Mouse (Mus musculus): Measurements from ENCODE around the gene Gm3336. TPM values are rescaled to one million over a fixed set of nuclear protein-coding genes. Genes with fewer than 3 reads are reported as not detected.

Gene Gm3336
- not detected for total RNA-seq (2021)
- long read RNA-seq, experiment 1 = 0 reads
- long read RNA-seq, experiment 2 = 0 reads

DNA sequence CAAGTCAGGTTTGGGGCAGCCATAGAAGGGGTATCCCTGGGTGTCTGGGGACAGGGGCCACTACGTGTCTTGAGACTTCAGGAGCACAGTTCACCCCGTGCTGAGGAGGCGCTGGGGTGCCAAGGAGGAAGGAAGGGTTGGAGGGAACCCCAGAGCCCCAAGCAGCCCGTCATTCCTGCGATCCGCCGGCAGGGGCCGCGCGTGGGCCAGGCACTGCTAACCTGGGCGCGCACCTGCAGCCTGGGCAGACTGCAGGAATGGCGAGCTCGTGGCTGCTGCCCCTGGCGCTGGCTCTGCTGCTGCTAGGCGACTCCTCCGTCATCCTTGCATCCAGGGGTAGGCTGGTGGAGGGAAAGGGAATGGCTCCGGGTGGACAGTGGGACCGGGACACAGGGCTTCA, at the start of gene Gm3336:
Gene Gm3336, plus strand, starts transcription at position 247 of the 400 bp plus-strand sequence.
- DNase-seq = peak; percentile 71 to 74
- intact Hi-C loops (cut with DNase I) = no loop called here

DNA sequence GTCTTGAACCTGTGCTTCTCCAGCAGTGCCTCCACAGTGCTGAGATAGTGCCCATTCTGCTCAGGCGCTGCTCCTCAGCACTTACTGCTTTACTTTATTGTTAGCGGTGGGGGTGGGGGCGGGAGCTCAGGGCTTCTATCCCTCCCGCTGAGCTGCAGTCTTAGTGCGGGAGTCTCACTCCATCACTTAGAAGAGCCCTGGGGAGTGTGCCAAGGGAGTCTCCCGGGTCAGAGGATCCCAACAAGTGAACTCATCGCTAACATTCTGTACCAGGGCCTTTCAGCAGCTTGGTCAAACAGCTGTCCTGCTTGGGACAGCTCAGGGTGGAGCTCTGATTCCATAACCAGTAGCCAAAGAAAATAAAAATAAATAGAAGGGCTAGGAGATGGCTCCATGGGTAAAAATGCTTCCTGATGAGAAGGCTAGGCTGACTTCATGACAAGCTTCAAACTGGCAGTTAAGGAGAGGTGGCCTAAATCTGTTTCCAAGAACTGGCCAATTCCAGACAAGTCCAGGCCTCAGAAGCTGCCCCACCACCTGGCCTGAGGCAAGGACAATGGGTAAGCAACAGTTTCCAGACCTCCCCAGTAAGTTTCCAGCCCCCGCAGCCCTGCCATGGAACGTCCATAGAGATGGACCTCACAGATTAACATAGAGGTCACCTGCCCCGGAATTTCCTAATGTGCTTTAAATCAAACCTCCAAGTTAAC, 46.6 kb upstream of the Gm3336 start:
- intact Hi-C loops (cut with DNase I) = loop anchor here (1.0 kb wide), 1 partner anchor 29 kb away; no protein-coding TSS in a partner anchor
- DNase-seq = peak; percentile 65 to 66

GRCm38 (mm10) chr8:70672325-70673078, 45.8 kb upstream of the Gm3336 start:
- DNase-seq = no peak
- intact Hi-C loops (cut with DNase I) = loop anchor here (1.0 kb wide), 1 partner anchor 28 kb away; no protein-coding TSS in a partner anchor

DNA sequence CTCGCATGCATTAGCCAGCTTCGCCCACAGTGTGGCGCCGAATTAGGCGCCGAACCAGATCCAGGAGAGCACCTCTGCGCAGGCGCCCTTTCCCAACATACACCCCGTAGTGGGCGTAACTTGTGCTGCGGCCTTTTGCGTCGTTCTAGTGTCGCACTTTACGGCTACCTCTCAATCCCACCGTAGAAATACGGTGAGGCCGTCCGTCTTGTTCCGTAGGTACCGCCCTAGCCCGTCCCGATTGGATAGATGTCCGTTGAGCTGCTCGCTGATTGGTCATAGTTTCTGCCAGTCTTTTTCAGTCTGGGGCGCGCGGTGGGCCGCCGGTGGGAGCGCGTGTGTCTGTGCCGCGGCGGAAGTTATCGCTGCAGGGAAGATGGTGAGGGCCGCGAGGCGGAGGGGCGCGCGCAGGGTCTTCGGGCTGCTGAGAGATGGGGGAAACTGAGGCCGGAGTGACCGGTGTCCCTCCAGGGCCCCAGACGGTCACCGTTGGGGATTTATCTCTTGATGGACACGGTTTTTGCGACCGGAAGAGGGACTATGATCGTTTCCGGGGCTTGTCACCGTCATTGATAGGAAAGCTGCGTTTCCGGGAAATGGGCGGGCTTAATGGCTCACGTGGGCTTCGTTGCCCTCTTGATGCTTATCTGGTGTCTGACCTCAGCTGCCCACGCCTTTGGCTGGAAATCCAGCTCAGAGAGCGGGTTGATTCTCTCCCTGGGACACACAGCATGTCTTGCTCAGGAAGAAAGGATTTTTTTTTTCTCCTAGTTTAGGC, 45.1 kb upstream of the Gm3336 start, which contains the start of gene Lsm4:
Gene Lsm4, plus strand, starts transcription at position 170 of the 778 bp plus-strand sequence.
- peak; percentile 96 to 98 for DNase-seq
- intact Hi-C loops (cut with DNase I) = no loop called here

GRCm38 (mm10) chr8:70674109-70674508, 44.2 kb upstream of the Gm3336 start:
- intact Hi-C loops (cut with DNase I) = loop anchor here (2.0 kb wide), 1 partner anchor 21 kb away; no protein-coding TSS in a partner anchor
- DNase-seq = no peak

DNA sequence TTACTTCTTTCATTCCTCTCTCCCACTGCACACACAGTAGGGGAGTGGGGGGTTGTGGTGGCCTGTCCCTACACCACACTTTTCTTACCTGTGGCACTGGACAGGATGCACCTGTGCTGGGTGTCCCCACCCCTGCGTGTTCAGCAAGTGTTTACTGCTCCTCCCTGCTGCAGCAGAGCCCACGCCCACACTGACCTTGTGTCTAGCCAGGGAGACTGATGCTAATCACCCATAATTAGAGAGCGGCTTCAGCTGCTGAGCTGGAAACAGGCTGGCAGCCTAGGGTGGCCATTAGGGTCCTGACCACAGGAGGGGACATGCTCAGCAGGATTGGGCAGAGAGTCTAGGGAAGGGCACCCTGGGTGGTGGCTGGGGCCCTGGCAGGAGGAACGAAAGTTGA, 43.6 kb upstream of the Gm3336 start:
- intact Hi-C loops (cut with DNase I) = loop anchor here (2.0 kb wide), 1 partner anchor 20 kb away; no protein-coding TSS in a partner anchor
- DNase-seq = no peak

- DNase-seq = no peak
- intact Hi-C loops (cut with DNase I) = loop anchor here (2.0 kb wide), 1 partner anchor 19 kb away; no protein-coding TSS in a partner anchor
Observed at GRCm38 (mm10) chr8:70675336-70675735, 43.0 kb upstream of the Gm3336 start.

- intact Hi-C loops (cut with DNase I) = no loop called here
- DNase-seq = no peak
Observed at GRCm38 (mm10) chr8:70677451-70678080, 40.8 kb upstream of the Gm3336 start.

GRCm38 (mm10) chr8:70678679-70679078, 39.7 kb upstream of the Gm3336 start:
- DNase-seq = no peak
- intact Hi-C loops (cut with DNase I) = no loop called here

DNA sequence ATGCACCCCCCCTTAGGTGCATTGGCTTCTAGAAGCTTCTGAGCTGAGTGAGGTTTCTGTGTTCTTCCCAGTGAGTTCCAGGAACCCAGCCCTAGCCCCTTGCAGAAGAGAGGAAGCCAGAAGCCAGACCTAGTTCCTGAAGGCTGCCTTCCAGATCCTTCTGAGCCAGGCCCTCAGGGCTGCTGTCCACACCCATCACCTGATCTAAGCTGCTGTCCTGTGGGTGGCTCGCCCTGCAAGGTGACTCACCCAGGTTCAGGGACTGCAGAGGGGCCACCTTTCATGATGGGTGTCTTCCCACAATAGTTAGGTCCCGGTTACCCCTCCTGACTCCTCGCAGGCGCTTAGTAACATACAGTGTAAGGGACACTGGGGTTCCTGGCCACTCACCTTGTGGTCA, 38.9 kb upstream of the Gm3336 start:
- intact Hi-C loops (cut with DNase I) = no loop called here
- no peak for DNase-seq

DNA sequence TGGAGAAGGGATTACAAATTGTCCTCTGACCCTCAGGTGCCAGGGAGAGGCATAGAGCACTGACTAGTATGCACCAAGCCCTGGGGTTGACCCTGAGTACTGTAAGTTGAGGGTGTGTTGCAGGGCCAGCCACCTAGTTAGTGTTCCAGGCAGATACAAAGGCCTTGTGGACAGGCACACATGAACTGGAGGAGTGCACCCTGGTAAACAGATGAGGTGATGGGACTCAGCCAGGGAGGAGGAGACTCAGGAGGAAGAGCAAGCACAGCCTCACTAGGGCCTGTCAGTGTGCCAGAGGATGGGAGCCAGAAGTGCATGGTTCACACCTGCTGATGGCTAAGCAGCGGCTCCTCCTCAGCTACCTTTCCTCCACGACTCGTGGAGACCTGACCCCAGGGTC, 38.3 kb upstream of the Gm3336 start:
- intact Hi-C loops (cut with DNase I) = no loop called here
- no peak for DNase-seq

DNA sequence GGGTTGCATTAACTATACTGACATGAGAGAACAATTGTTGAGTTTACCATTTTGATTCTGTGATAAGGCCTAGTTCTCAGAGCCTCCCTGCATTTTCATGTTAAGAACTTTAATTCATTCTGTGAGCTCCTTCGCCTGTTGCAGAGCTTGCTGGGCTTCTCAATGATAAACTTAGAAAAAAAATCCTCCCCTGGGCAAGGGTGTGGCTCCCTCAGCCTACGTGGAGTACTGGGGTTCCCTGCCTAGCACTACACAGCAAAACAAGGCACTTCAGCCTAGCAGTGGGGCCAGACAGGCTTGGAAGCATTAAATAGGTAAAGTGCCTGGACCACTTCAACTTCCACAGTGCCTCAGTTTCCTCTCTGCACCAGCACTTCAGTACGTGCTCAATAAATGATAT, 36.9 kb upstream of the Gm3336 start:
- no peak for DNase-seq
- intact Hi-C loops (cut with DNase I) = no loop called here

DNA sequence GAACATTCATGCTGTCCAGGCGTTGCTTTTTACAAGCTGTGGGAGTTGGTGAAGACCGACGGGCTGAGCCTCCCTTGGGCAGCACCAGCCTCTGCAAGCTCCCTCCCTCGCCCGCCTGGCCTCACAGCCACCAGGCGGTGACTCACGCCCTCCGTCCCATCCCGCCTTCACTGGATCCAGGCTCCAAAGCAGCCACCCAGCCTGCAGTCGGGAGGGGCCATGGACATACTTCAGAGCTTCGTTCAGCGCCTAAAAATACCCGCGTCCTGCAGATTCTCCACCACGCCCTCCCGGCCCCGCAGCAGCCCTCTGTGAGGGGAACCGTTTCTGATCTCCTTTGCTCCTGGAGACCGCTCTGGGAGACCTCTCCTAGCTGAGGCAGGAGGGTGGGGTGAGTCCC, 36.1 kb upstream of the Gm3336 start:
- DNase-seq = peak; percentile 81 to 86
- intact Hi-C loops (cut with DNase I) = no loop called here

DNA sequence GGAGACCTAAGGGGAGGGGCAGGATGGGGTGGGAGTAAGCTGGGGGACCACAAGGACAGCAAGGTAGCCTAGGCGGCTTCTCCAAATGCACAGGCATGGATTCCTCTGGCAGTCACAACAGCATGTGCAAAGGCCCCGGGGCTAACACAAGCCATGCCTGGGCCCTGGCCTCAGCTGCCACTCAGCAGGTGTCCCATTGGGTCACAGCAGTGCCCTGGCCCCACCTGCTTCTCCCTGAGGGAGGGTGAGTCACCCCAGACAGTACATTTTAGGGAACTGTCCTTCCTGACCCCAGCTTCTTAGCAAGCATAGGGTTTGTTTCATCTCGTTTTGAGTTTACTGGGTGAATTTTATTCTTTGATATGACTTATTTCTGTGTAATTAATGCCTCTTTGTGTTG, 35.7 kb upstream of the Gm3336 start:
- intact Hi-C loops (cut with DNase I) = no loop called here

GRCm38 (mm10) chr8:70684291-70684690, 34.1 kb upstream of the Gm3336 start:
- intact Hi-C loops (cut with DNase I) = no loop called here
- no peak for DNase-seq

More for the DNA sequence above, 35.7 kb upstream of the Gm3336 start:
- DNase-seq = no peak

DNA sequence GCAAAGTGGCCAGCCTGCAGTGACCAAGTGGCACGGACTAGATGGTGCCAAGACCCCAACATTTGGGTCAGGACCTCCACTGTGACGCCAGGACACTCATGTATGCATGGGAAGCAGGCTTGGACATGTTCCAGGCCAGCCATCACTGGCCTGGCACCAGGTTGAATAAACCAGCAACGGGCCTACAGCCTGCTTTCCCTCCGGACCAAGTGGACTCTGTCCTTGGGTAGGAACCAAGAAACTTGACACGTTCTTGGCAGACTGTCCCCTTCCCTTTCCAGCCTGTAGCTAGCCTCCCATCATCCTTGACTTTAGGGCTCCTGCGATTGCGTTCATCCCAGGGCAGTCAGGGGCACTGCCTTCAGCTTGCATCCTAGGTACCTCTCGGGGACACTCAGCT, 30.8 kb upstream of the Gm3336 start:
- intact Hi-C loops (cut with DNase I) = no loop called here
- peak; percentile 73 to 88 for DNase-seq

DNA sequence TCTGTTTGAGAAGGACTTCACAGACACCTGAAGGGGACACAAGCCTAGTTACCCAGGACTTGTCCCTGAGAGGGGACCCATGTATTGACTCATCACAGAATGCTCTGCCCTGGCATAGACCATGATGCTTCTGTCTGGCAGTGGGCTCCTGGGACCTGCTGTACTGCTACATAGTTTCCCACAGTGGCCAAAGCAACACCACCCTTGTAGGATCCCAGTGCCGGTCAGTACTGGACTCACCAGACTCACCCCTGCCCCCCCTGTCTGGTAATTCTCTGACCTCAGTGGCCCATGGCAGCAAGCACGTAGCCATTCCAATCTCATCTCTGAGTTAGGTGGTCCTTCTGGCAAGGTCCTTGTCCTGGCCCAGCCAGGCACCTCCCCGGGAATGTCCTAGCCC, 30.2 kb upstream of the Gm3336 start:
- DNase-seq = no peak
- intact Hi-C loops (cut with DNase I) = no loop called here

GRCm38 (mm10) chr8:70689892-70690390, 28.4 kb upstream of the Gm3336 start:
- no peak for DNase-seq
- intact Hi-C loops (cut with DNase I) = no loop called here

GRCm38 (mm10) chr8:70691230-70691629, 27.1 kb upstream of the Gm3336 start:
- DNase-seq = no peak
- intact Hi-C loops (cut with DNase I) = no loop called here

DNA sequence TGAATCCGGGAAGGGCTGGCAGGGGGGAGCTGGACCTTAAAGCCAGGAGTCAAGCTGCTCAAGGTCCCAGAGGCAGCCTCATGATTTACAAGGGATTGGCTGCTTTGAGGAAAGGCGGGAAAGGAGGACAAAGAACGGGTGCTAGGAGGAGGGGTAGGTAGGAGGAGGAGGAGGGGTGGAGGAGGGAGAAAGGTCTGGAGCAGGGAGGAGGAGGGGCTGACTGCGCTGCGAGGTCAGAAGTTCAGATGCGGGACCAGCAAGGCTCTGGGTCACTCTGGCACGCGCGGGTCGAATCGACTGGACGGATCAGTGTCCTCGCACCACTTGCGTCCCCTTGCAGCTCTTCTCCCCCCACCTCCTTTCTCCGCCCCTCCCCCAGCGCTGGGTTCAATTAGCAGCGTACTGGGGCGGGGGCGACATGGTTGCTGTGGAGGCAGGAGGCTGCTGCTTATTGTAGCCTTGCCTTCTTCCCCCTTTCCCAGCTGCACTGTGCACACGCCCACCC, 26.6 kb upstream of the Gm3336 start:
- no peak for DNase-seq
- intact Hi-C loops (cut with DNase I) = no loop called here

Data from heart, postnatal 14 days (tissue).